Mouse (Mus musculus): Measurements from ENCODE around the gene Mphosph10. TPM values are rescaled to one million over a fixed set of nuclear protein-coding genes. Genes with fewer than 3 reads are reported as not detected.

Mphosph10 gene
- polyA plus RNA-seq, 1 experiment: 0.09 TPM

DNA sequence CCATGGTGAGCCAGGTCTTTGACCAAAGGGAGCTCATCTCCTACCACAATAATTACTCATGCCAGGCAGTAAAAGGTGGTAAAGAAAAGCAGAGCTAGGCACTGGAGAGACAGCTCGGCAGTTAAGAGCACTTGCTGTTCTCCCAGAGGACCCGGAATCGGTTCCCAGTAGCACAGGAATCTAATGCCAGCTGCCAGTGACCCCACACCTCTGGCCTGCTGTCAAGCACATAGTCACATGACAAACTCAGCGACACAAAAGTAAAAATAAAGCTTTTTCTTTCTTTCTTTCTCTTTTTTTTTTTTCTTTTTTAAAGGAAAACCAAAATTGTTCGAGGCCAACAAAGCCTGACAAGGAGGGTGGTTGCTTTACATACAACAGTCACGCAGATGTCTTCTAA lies 22.2 kb downstream of the Mphosph10 start:
- Histone ChIP-seq H3K36me3 (ENCODE audit: control insufficient read depth, insufficient read depth, low read length) (peaks cover 19% of the 10 kb centered on the region), H3K4me3 (ENCODE audit: low read depth, low read length) (no peak overlapping the region), H3K4me1 (ENCODE audit: control insufficient read depth, insufficient read depth, insufficient read length, low read length) (peaks cover 2% of the 10 kb centered on the region), H3K27ac (ENCODE audit: insufficient read depth, low read depth, low read length) (no peak overlapping the region), H3K27me3 (ENCODE audit: control insufficient read depth, insufficient read depth, low read length) (no peaks in the 10 kb centered on the region)
- 91% methylated on average over 6 of the region's 6 CpGs for WGBS
- TF ChIP-seq POLR2A (IDR thresholded peaks at IDR 0.05; ENCODE audit: low read depth, low read length): no peak
- no peak for TF ChIP-seq CTCF (IDR thresholded peaks at IDR 0.05; ENCODE audit: extremely low read depth, insufficient read length, insufficient replicate concordance, low read depth, low read length)

DNA sequence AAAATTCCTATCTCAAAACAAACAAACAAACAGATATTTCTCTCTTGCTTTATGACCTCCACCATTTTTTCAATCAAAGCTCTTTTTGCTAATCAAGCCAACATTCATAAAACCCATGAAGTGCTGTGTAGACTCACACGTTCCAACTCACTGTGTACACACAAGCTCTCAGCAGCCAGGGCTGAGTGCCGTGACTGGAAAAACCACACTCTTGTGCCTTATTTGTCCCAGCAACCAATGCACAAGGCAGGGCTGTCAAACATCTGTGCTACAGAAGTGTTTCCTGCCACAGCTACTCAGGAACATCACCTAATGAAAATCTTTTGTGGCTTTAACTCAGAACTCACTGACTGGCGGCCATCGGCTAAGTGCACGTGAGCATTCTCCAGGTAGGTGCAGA lies 26.2 kb downstream of the Mphosph10 start:
- H3K36me3 ChIP-seq (ENCODE audit: control insufficient read depth, insufficient read depth, low read length): peaks cover 35% of the 10 kb centered on the region
- 90% methylated on average over 5 of the region's 5 CpGs for WGBS

DNA sequence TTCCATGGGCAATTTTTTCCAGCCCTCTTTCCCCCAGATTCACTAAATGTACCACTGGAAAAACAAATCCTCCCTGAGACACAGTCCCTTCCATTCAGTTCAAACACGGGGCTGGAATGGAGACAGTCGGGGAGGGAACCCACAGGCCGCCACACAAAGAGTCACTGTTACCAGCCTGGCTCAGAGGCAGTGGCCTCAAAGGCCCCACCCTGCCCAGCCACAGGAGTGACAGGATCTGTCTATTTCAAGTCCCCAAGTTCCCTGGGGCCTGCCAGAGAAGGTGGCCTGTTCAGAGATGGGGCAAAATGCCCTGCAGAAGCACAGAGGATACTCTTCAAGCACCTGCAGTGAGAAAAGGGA lies 31.5 kb downstream of the Mphosph10 start:
- no peak for TF ChIP-seq CTCF (IDR thresholded peaks at IDR 0.05; ENCODE audit: extremely low read depth, insufficient read length, insufficient replicate concordance, low read depth, low read length)
- no peak for TF ChIP-seq POLR2A (IDR thresholded peaks at IDR 0.05; ENCODE audit: low read depth, low read length)
- no peak overlapping the region for H3K27ac ChIP-seq (ENCODE audit: insufficient read depth, low read depth, low read length)
- no peak overlapping the region for H3K4me3 ChIP-seq (ENCODE audit: low read depth, low read length)
- no peaks in the 10 kb centered on the region for H3K4me1 ChIP-seq (ENCODE audit: control insufficient read depth, insufficient read depth, insufficient read length, low read length)
- 31% methylated on average over 3 of the region's 3 CpGs for WGBS
- no peaks in the 10 kb centered on the region for H3K27me3 ChIP-seq (ENCODE audit: control insufficient read depth, insufficient read depth, low read length)
- H3K36me3 ChIP-seq (ENCODE audit: control insufficient read depth, insufficient read depth, low read length): peaks cover 28% of the 10 kb centered on the region

More for the DNA sequence above, 26.2 kb downstream of the Mphosph10 start:
- no peaks in the 10 kb centered on the region for H3K27me3 ChIP-seq (ENCODE audit: control insufficient read depth, insufficient read depth, low read length)
- H3K4me3 ChIP-seq (ENCODE audit: low read depth, low read length): no peak overlapping the region
- H3K4me1 ChIP-seq (ENCODE audit: control insufficient read depth, insufficient read depth, insufficient read length, low read length): no peaks in the 10 kb centered on the region; the same call in 1 of the 2 replicates
- TF ChIP-seq POLR2A (IDR thresholded peaks at IDR 0.05; ENCODE audit: low read depth, low read length): no peak
- TF ChIP-seq CTCF (IDR thresholded peaks at IDR 0.05; ENCODE audit: extremely low read depth, insufficient read length, insufficient replicate concordance, low read depth, low read length): no peak
- no peak overlapping the region for H3K27ac ChIP-seq (ENCODE audit: insufficient read depth, low read depth, low read length)

DNA sequence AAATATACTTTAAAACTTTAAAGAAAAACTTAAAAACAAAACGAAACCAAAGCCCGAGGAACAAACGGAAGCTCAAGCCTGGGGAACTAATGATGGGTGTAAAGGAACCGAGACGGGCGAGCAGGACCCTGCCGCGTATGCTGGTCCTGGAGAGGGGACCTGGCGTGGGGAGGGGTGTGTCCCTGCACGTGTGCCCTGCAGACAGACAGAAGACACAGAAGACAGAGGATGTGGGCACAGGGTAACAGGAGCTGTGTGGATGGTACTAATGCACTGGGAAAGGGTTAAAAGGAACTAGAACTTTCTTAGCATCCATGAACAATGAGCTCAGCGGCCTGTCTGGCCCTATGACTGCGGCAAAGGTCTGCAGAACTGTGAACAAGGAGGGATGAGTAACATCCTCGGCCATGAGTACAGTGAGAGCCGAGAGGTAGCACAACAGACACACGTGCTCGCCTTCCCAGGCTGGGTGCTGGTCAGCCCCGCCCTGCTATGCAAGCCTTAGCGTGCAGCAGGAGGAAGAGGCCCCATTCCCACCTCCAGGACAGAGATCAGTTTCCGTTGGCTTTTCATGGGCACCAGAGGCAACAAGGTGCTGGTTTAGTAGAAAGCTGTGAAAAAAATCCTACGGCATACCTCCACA lies 32.0 kb downstream of the Mphosph10 start:
- whole genome bisulfite sequencing: 67% methylated on average over 20 of the region's 20 CpGs
- Histone ChIP-seq H3K4me3 (ENCODE audit: low read depth, low read length) (no peak overlapping the region), H3K27ac (ENCODE audit: insufficient read depth, low read depth, low read length) (no peak overlapping the region), H3K36me3 (ENCODE audit: control insufficient read depth, insufficient read depth, low read length) (peaks cover 28% of the 10 kb centered on the region), H3K4me1 (ENCODE audit: control insufficient read depth, insufficient read depth, insufficient read length, low read length) (no peaks in the 10 kb centered on the region), H3K27me3 (ENCODE audit: control insufficient read depth, insufficient read depth, low read length) (no peaks in the 10 kb centered on the region)
- no peak for TF ChIP-seq CTCF (IDR thresholded peaks at IDR 0.05; ENCODE audit: extremely low read depth, insufficient read length, insufficient replicate concordance, low read depth, low read length)
- TF ChIP-seq POLR2A (IDR thresholded peaks at IDR 0.05; ENCODE audit: low read depth, low read length): no peak

DNA sequence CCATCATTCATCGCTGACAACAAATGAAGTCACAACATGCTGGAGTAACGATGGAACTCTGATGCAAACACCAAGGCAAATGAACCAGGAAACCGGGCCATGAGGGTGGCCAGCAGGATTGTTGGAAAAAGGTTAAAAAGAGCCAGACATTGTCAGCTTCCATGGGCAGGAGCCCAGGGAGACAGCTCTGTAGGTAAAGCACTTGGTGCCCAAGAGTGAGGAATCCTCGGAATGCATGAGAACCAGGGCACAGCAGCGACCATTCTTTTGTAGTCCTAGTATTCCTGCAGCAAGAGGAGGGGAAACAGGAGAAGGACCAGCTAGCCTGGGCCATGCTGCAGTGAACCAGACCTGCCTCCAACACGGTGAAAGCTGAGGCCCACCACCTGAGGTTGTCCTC lies 33.4 kb downstream of the Mphosph10 start:
- no peak for TF ChIP-seq POLR2A (IDR thresholded peaks at IDR 0.05; ENCODE audit: low read depth, low read length)
- TF ChIP-seq CTCF (IDR thresholded peaks at IDR 0.05; ENCODE audit: extremely low read depth, insufficient read length, insufficient replicate concordance, low read depth, low read length): no peak
- Histone ChIP-seq H3K36me3 (ENCODE audit: control insufficient read depth, insufficient read depth, low read length) (peaks cover 28% of the 10 kb centered on the region), H3K4me1 (ENCODE audit: control insufficient read depth, insufficient read depth, insufficient read length, low read length) (no peaks in the 10 kb centered on the region), H3K27ac (ENCODE audit: insufficient read depth, low read depth, low read length) (no peak overlapping the region), H3K4me3 (ENCODE audit: low read depth, low read length) (no peak overlapping the region), H3K27me3 (ENCODE audit: control insufficient read depth, insufficient read depth, low read length) (no peaks in the 10 kb centered on the region)
- 88% methylated on average over 6 of the region's 6 CpGs for WGBS

DNA sequence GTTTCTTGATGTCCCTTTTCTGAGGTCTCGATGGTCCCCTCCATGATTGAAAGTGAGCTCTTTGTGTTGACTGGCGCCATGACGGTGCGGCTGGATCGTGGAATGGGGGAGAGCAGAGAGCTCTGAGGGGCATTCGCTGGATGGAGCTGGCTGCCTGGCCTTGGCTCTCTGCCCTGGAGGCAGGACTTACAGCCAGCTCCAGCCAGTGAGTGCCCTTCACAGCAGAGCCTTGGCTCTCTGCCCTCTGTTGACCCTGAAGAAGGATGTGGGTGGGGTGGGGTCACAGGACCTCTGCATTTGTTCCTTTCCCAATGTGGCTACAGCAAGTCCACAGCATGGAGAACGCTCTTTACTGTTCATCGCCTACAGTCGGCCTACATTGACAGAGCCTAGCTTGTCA lies 34.7 kb downstream of the Mphosph10 start:
- no peak overlapping the region for H3K27ac ChIP-seq (ENCODE audit: insufficient read depth, low read depth, low read length)

DNA sequence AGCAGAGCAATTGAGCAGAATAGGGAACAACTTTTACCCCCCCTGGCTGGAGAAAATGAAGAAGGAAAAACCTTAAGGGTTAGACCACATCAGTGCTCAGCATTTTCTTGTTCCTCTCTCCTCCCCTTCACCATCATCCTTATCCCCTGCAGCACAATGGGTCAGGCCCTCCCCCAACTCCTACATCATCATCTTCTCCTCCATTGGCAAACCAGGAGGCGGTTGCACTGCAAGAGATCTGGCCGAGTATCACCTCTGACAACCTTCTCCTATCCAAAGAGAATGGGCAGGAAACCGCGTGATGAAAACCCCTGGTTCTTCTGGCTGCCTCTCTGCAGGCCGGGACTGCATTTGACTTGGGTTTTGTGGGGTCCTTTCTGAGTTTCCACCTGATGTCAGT lies 35.4 kb downstream of the Mphosph10 start:
- TF ChIP-seq CTCF (IDR thresholded peaks at IDR 0.05; ENCODE audit: extremely low read depth, insufficient read length, insufficient replicate concordance, low read depth, low read length): no peak
- TF ChIP-seq POLR2A (IDR thresholded peaks at IDR 0.05; ENCODE audit: low read depth, low read length): no peak
- Histone ChIP-seq H3K4me3 (ENCODE audit: low read depth, low read length) (no peak overlapping the region), H3K4me1 (ENCODE audit: control insufficient read depth, insufficient read depth, insufficient read length, low read length) (no peaks in the 10 kb centered on the region), H3K36me3 (ENCODE audit: control insufficient read depth, insufficient read depth, low read length) (peaks cover 19% of the 10 kb centered on the region), H3K27me3 (ENCODE audit: control insufficient read depth, insufficient read depth, low read length) (no peaks in the 10 kb centered on the region), H3K27ac (ENCODE audit: insufficient read depth, low read depth, low read length) (no peak overlapping the region)
- 90% methylated on average over 5 of the region's 5 CpGs for WGBS

More for the DNA sequence above, 34.7 kb downstream of the Mphosph10 start:
- no peak overlapping the region for H3K4me3 ChIP-seq (ENCODE audit: low read depth, low read length)
- TF ChIP-seq POLR2A (IDR thresholded peaks at IDR 0.05; ENCODE audit: low read depth, low read length) (no peak), CTCF (IDR thresholded peaks at IDR 0.05; ENCODE audit: extremely low read depth, insufficient read length, insufficient replicate concordance, low read depth, low read length) (no peak)
- no peaks in the 10 kb centered on the region for H3K4me1 ChIP-seq (ENCODE audit: control insufficient read depth, insufficient read depth, insufficient read length, low read length)
- peaks cover 26% of the 10 kb centered on the region for H3K36me3 ChIP-seq (ENCODE audit: control insufficient read depth, insufficient read depth, low read length)
- 92% methylated on average over 9 of the region's 9 CpGs for WGBS
- no peaks in the 10 kb centered on the region for H3K27me3 ChIP-seq (ENCODE audit: control insufficient read depth, insufficient read depth, low read length)
